Mouse (Mus musculus) lung, adult 2 months (tissue): ENCODE measurements around the gene Gm28041.

ENCODE experiments used
- CTCF ChIP-seq: fragments of 200-500 bp; IDR thresholded peaks from 2 replicates; pipeline ENCODE4 v1.5.1; 2011; ENCODE audit warnings: mild to moderate bottlenecking, low read length, control low read depth; ENCODE audit not compliant: insufficient read depth
- POLR2A ChIP-seq: fragments of 200-500 bp; IDR thresholded peaks from 2 replicates; pipeline ENCODE4 v1.6.1; 2011; ENCODE audit warnings: low read depth, mild to moderate bottlenecking, control low read depth, low read length, borderline replicate concordance; ENCODE audit errors: extremely low read depth

DNA sequence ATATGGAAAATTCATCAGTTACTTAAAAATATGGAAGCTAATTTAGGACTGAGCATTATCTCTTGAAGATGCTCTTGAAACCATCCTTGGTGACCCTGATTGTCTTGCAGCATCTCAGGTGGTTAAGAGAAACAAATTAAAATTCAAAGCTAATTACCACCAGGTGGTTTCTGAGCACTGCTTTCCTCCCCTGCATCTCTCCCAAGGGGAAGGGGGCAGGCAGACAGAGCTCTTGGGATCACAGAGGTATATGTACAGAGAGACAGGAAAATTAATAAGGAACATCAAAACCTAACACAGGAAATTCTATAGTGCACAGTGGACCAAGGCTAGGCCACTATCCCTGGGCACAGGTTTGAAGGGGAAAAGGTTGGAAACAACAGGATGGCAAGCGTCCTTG is 42.7 kb downstream of the Gm28041 start:
- TF ChIP-seq POLR2A (no peak), CTCF (no peak)
